Mouse (Mus musculus) T-cell, adult 66 days (primary cell): ENCODE results near the gene Cgas. TPM values are rescaled to one million over a fixed set of nuclear protein-coding genes. Genes with fewer than 3 reads are reported as not detected.

ENCODE experiments used
- total RNA-seq, 2 experiments: library from RNA; stranded (reverse); gene quantifications; 3 replicates in 1 of 2; 4 replicates in 1 of 2; pipeline ENCODE4 v1.2.4; 2023

The Cgas gene
- total RNA-seq = 1 to 10 TPM; 4.9 to 5.1 TPM

GRCm38 (mm10) chr9:78442579-78443392 is at the start of gene Cgas:
Cgas (minus strand) TSS chr9:78443237.

DNA sequence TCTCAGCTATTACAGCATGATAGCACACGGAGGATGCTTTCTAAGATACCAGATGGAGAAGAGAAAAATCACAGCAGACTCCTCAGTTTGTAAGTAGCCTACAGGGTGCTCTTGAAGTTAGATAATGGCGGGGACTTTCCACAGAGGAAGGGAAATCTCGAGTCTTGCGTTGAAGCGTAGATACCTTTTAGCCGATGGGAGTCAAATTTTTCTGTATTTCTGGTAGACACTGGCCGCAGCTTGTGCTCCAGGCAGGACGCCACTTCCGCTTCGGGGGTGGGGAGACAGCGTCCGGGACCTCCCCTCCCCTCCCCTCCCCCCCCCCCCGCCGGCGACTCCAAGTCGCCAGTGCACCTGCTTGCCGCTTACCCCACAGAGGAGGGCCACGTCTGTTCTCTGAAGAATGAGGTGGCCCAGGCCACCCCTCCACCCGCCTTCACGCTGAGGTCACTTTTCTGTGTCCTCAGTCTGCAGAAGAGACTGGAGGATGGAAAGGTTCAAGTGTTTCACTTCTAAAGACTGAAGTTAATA is 45.9 kb upstream of the Cgas start, which contains the start of gene Eef1a1:
Eef1a1 (minus strand) TSS at position 262 of the 531 bp plus-strand sequence.

GRCm38 (mm10) chr9:78447973-78448873 is 5.2 kb upstream of the Cgas start, which contains the start of the genes Mto1 and Gm17324:
Mto1 (plus strand) TSS chr9:78448208.
Gm17324 (minus strand) TSS chr9:78448786.

DNA sequence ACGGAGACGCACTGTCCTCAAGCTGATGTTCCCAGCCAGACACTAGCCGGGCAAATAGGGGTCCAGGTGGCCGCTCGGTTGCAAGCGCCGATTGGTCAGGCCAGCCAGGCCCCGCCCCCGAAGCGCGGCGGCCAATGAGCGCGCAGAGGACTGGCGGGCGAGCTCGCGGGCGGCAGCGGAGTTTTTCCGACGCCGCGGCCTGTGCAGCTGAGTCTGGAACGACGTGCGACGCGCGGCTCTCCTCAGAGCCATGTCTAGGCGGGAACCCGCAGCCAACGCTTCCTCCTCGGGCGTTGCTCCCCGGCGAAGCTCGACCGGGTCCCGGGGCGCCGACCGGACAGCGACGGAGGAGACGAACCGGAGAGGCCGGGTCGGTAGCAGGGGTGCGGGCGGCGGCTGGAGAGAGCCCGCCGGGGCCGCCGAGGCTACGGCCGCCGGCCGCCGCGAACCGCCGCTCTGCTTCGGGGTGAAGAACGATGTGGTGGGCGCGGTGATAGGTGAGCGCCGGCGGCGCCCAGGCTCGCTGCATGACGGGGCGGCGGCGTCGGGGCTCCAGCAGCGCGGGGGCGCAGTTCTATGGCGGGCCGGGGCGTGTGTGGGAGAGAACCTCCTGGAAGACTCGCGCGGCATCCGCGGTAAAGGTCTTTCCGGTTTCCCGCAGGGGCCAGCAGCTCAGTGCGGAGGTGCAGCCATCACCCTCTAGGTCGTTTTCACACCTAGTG is 47.2 kb downstream of the Cgas start, which contains the start of gene Ddx43:
Ddx43 (plus strand) TSS at position 148 of the 722 bp plus-strand sequence.

Other genes starting within 250 kb of the Cgas start
- gene Gsta1, start 212.6 kb downstream of the Cgas start, total RNA-seq = not detected
- gene Gm3776, start 186.1 kb downstream of the Cgas start, total RNA-seq = not detected
- not detected for gene Gm10639, start 153.3 kb downstream of the Cgas start, total RNA-seq
- gene Omt2a, start 128.4 kb downstream of the Cgas start, total RNA-seq = not detected
- gene Omt2b, start 115.6 kb downstream of the Cgas start, total RNA-seq = not detected
- gene Gsta2, start 87.4 kb downstream of the Cgas start, total RNA-seq = not detected
- gene Dppa5a, start 75.1 kb downstream of the Cgas start, total RNA-seq = not detected
- gene Ooep, start 64.5 kb downstream of the Cgas start, total RNA-seq = not detected
- gene Ddx43, start 47.5 kb downstream of the Cgas start, total RNA-seq = 1 to 10 TPM; 2.1 to 2.3 TPM
- 10 to 100 TPM; 26.0 to 28.4 TPM for gene Mto1, start 5.0 kb upstream of the Cgas start, total RNA-seq
- 1 to 10 TPM in 1 of 2 experiments, under 1 TPM in 1; 0.61 to 1.1 TPM for gene Gm17324, start 5.5 kb upstream of the Cgas start, total RNA-seq
- gene Eef1a1, start 45.9 kb upstream of the Cgas start, total RNA-seq = over 10,000 TPM; 11,382 to 11,897 TPM
- gene Slc17a5, start 144.8 kb upstream of the Cgas start, total RNA-seq = 1 to 10 TPM; 6.4 to 7.9 TPM
- gene Cd109, start 172.3 kb upstream of the Cgas start, total RNA-seq = not detected